Mouse (Mus musculus): ENCODE results near the gene Gm13271. TPM values are rescaled to one million over a fixed set of nuclear protein-coding genes. Genes with fewer than 3 reads are reported as not detected.
"Not testable (repeated sequence)": the region's sequence is repeated elsewhere in the genome, so short reads cannot be mapped to it uniquely, and the experiment has no call there.

Gene Gm13271
- not detected in 2 replicates for polyA plus RNA-seq (2015; fragmentation: Nextera tagmentation; extraction: Ambion mirVana)

DNA sequence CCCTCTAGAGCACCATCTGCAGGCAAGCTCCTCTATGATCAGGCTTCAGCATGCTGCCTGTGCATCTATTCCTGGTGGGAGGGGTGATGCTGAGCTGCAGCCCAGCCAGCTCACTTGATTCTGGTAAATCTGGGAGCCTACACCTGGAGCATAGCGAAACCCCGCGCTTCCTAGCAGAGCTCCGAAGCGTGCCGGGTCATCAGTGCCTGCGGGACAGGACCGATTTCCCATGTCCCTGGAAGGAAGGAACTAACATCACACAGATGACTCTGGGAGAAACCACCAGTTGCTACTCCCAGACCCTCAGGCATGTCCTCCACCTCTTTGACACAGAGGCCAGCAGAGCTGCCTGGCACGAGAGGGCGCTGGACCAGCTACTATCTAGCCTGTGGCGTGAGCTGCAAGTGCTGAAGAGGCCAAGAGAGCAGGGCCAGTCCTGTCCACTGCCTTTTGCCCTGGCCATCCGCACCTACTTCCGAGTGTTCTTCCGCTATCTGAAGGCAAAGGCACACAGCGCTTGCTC lies at the start of gene Gm13271:
Gene Gm13271 (plus strand): TSS at position 51 of the 523 bp plus-strand sequence.
- H3K9ac ChIP-seq (replicated peaks; ENCODE audit: low read depth, low read length); H3K4me2 ChIP-seq (ENCODE audit: low read length); H3K4me1 ChIP-seq (replicated peaks; ENCODE audit: control insufficient read depth, insufficient read depth, low read length); H3K4me3 ChIP-seq (replicated peaks; ENCODE audit: low read length); H3K9me3 ChIP-seq (ENCODE audit: control insufficient read depth, low read length); ATAC-seq; H3K27me3 ChIP-seq (replicated peaks; ENCODE audit: control insufficient read depth, insufficient read depth, low read length); H3K27ac ChIP-seq (ENCODE audit: low read length); H3K36me3 ChIP-seq (ENCODE audit: control insufficient read depth, insufficient read depth): not testable (repeated sequence)
- WGBS, result 80% methylated on average over 14 of the region's 15 CpGs

DNA sequence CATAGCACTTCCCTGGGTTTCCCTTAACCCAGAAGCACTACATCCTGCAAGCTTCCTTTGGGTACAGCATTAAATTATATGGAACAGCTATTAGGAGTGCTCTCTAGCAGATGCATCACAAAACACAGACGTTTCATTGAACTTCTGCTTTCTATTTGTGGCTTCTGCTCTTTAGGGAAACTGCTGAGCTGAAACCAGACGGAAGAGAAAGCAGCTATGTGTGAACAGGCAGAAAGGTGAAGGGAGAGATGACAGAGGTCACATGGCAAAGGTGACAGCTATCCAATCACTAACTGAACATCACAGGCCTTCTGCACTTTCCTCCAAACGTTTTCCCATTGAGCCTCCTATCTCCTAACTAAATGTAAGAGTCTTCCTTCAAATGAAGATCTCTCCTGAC lies 48.7 kb upstream of the Gm13271 start:
- no peak overlapping the region for H3K4me3 ChIP-seq (replicated peaks; ENCODE audit: low read length)
- no peak overlapping the region for H3K4me2 ChIP-seq (ENCODE audit: low read length)
- 50% methylated on average over 3 of the region's 3 CpGs for WGBS
- H3K27ac ChIP-seq (ENCODE audit: low read length), result no peak overlapping the region
- H3K9me3 ChIP-seq (ENCODE audit: control insufficient read depth, low read length), result no peaks in the 10 kb centered on the region
- H3K9ac ChIP-seq (replicated peaks; ENCODE audit: low read depth, low read length), result no peak overlapping the region
- H3K36me3 ChIP-seq (ENCODE audit: control insufficient read depth, insufficient read depth), result no peaks in the 10 kb centered on the region
- no peak for ATAC-seq
- no peaks in the 10 kb centered on the region for H3K27me3 ChIP-seq (replicated peaks; ENCODE audit: control insufficient read depth, insufficient read depth, low read length)
- H3K4me1 ChIP-seq (replicated peaks; ENCODE audit: control insufficient read depth, insufficient read depth, low read length), result no peaks in the 10 kb centered on the region

DNA sequence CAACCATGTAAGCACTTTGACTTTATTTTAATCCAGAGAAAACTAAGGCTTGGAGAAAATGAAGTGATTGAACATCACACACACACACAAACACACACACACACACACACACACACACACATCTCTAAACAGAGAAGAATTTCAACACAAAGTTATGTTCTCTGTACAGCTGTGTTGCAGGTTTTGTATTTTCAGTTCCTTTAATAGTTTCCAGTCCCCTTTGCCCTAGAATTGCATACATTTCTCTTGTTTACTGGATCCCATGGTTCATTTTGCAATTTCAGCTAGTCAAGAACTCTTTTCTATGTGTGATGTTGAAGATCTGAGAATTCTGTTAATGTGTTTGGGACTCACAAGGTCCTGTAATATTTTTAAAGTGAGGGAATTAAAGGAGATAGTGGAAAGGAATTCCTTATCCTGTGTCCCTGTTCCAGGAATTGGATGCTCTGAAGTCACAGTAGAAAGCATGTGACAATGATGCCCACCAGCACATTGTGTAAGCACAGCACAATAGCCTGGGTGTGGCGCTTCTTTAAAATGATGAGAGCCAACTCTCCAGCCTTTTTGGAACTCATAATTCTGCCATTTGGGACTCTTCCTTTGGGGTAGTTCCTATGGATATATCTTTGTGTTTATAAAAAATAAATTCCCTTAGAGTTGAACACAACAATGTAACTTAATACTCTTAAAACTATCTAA lies 47.4 kb upstream of the Gm13271 start:
- WGBS, result 88% methylated on average over 1 of the region's 1 CpGs
- H3K27me3 ChIP-seq (replicated peaks; ENCODE audit: control insufficient read depth, insufficient read depth, low read length), result no peaks in the 10 kb centered on the region
- no peaks in the 10 kb centered on the region for H3K9me3 ChIP-seq (ENCODE audit: control insufficient read depth, low read length)
- no peaks in the 10 kb centered on the region for H3K4me1 ChIP-seq (replicated peaks; ENCODE audit: control insufficient read depth, insufficient read depth, low read length)
- H3K36me3 ChIP-seq (ENCODE audit: control insufficient read depth, insufficient read depth), result no peaks in the 10 kb centered on the region
- H3K9ac ChIP-seq (replicated peaks; ENCODE audit: low read depth, low read length), result no peak overlapping the region
- no peak for ATAC-seq
- no peak overlapping the region for H3K27ac ChIP-seq (ENCODE audit: low read length)
- no peak overlapping the region for H3K4me3 ChIP-seq (replicated peaks; ENCODE audit: low read length)
- no peak overlapping the region for H3K4me2 ChIP-seq (ENCODE audit: low read length)

DNA sequence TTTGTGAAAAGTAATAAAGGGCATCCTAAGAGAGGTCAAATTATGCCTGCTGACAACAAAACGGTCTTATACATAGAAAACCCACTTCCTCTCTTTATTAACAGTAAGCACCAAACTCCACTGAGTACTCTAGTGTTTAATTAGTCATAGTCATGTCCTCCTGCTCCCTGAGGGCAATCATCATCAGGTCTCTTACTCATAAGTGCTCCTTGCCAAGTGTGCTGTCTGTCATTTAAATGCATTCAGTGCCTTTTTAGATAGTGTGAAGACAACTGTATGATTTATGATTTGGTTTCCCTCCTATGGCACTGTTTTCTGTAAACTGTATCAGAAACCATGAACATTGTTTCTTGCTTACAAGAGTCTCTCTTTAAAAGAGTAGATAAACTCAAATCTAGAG lies 40.4 kb upstream of the Gm13271 start:
- peaks cover 15% of the 10 kb centered on the region for H3K36me3 ChIP-seq (ENCODE audit: control insufficient read depth, insufficient read depth)

DNA sequence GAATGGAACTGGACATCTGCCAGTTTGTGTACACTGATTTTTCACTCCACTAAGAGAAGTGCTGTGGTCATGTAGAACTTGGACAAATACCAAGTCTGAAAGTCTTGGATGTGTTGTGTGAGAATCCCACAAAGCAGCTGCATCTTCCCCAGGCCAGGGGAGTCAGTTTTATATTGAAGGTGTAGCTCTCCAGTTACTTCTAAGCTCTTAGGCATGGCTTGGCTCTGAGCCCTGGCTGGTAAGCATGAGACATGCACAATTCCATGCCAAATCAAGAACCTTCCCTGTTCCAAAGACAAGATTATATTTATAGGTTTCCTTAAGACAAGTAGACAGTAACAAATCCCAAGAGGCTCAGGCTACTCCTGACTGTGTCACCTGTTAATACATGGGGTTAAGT lies 39.6 kb upstream of the Gm13271 start:
- Histone ChIP-seq H3K4me3 (replicated peaks; ENCODE audit: low read length) (no peak overlapping the region), H3K27me3 (replicated peaks; ENCODE audit: control insufficient read depth, insufficient read depth, low read length) (no peaks in the 10 kb centered on the region), H3K27ac (ENCODE audit: low read length) (no peak overlapping the region), H3K4me2 (ENCODE audit: low read length) (no peak overlapping the region), H3K36me3 (ENCODE audit: control insufficient read depth, insufficient read depth) (peaks cover 15% of the 10 kb centered on the region), H3K9me3 (ENCODE audit: control insufficient read depth, low read length) (no peaks in the 10 kb centered on the region), H3K4me1 (replicated peaks; ENCODE audit: control insufficient read depth, insufficient read depth, low read length) (peaks cover 15% of the 10 kb centered on the region), H3K9ac (replicated peaks; ENCODE audit: low read depth, low read length) (no peak overlapping the region)
- ATAC-seq, result no peak

More for the DNA sequence above, 40.4 kb upstream of the Gm13271 start:
- no peak overlapping the region for H3K4me3 ChIP-seq (replicated peaks; ENCODE audit: low read length)
- no peak for ATAC-seq
- 86% methylated on average over 1 of the region's 1 CpGs for WGBS
- no peaks in the 10 kb centered on the region for H3K27me3 ChIP-seq (replicated peaks; ENCODE audit: control insufficient read depth, insufficient read depth, low read length)
- peaks cover 12% of the 10 kb centered on the region for H3K4me1 ChIP-seq (replicated peaks; ENCODE audit: control insufficient read depth, insufficient read depth, low read length)
- no peaks in the 10 kb centered on the region for H3K9me3 ChIP-seq (ENCODE audit: control insufficient read depth, low read length)
- no peak overlapping the region for H3K4me2 ChIP-seq (ENCODE audit: low read length)
- no peak overlapping the region for H3K27ac ChIP-seq (ENCODE audit: low read length)
- no peak overlapping the region for H3K9ac ChIP-seq (replicated peaks; ENCODE audit: low read depth, low read length)

- ATAC-seq, result no peak
- no peak overlapping the region for H3K9ac ChIP-seq (replicated peaks; ENCODE audit: low read depth, low read length)
Measured at GRCm38 (mm10) chr4:88718715-88719114, 36.0 kb upstream of the Gm13271 start.

DNA sequence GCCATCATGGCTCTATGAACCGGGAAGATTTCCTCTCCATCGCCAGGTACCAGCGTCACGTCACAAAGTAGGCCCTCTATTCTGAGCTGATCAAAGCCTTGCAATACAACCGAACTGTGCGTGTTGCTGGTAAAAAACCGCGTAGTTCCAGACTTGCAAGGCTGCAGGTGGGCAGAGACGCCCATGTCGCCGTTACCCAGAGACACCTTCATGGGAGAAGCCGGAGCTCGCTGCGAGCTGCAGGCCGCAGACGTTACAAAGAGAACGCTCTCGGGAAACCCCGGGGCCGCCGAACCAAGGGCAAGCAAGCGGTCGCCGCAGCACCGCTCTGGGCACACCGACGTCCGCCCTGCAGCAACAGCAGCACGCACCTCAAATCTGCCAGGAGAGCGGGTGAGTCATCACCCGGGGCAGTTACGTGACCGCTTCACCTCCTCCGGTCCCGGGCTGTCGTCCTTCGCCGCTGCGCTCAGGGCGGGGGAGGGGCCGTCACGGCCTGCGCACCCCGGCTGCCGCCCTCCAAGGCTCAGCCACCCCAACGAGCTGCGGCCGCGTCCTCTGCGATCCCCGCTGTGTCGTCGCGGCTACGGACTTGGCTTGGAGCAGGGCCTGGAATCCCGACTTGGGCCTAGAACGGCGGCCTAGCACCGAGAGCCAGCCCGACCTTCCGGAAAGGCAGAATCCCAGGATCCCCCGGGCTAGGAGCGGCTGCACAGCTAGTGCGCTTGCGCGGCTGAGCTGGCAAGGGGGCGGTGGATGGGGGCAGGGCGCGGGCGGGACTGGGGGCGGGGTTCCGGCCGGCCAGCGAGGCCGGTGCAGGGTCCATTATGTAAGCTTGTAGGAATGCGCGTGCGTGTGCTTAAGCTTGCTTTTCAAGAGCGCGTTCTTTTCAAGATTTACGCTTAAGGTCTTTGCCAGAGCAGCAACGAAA lies 32.6 kb upstream of the Gm13271 start, which contains the start of the genes Gm26566 and Klhl9:
Gene Gm26566 (plus strand): TSS at position 15 of the 931 bp plus-strand sequence.
Gene Klhl9 (minus strand): TSS at position 675 of the 931 bp plus-strand sequence.
- under 1% methylated on average over 80 of the region's 82 CpGs for WGBS
- peak within 1 kb of the TSS; percentile 97 for H3K4me2 ChIP-seq (ENCODE audit: low read length)
- peak within 1 kb of the TSS; percentile 98 for H3K9ac ChIP-seq (replicated peaks; ENCODE audit: low read depth, low read length)
- H3K27ac ChIP-seq (ENCODE audit: low read length), result peak within 1 kb of the TSS; percentile 96
- ATAC-seq, result peak; percentile 95
- H3K4me3 ChIP-seq (replicated peaks; ENCODE audit: low read length), result peak within 1 kb of the TSS; percentile 83
- H3K4me1 ChIP-seq (replicated peaks; ENCODE audit: control insufficient read depth, insufficient read depth, low read length), result peaks cover 26% of the 10 kb centered on the region
- peaks cover 2% of the 10 kb centered on the region for H3K36me3 ChIP-seq (ENCODE audit: control insufficient read depth, insufficient read depth)
- no peaks in the 10 kb centered on the region for H3K27me3 ChIP-seq (replicated peaks; ENCODE audit: control insufficient read depth, insufficient read depth, low read length)
- H3K9me3 ChIP-seq (ENCODE audit: control insufficient read depth, low read length), result no peaks in the 10 kb centered on the region

More at GRCm38 (mm10) chr4:88718715-88719114, 36.0 kb upstream of the Gm13271 start:
- H3K4me2 ChIP-seq (ENCODE audit: low read length), result peak overlapping the region; percentile 55
- WGBS, result 56% methylated on average over 1 of the region's 1 CpGs
- H3K36me3 ChIP-seq (ENCODE audit: control insufficient read depth, insufficient read depth), result peaks cover 17% of the 10 kb centered on the region
- no peak overlapping the region for H3K27ac ChIP-seq (ENCODE audit: low read length)
- no peaks in the 10 kb centered on the region for H3K9me3 ChIP-seq (ENCODE audit: control insufficient read depth, low read length)
- no peaks in the 10 kb centered on the region for H3K27me3 ChIP-seq (replicated peaks; ENCODE audit: control insufficient read depth, insufficient read depth, low read length)
- peaks cover 28% of the 10 kb centered on the region for H3K4me1 ChIP-seq (replicated peaks; ENCODE audit: control insufficient read depth, insufficient read depth, low read length)
- peak overlapping the region; percentile 29 for H3K4me3 ChIP-seq (replicated peaks; ENCODE audit: low read length)

DNA sequence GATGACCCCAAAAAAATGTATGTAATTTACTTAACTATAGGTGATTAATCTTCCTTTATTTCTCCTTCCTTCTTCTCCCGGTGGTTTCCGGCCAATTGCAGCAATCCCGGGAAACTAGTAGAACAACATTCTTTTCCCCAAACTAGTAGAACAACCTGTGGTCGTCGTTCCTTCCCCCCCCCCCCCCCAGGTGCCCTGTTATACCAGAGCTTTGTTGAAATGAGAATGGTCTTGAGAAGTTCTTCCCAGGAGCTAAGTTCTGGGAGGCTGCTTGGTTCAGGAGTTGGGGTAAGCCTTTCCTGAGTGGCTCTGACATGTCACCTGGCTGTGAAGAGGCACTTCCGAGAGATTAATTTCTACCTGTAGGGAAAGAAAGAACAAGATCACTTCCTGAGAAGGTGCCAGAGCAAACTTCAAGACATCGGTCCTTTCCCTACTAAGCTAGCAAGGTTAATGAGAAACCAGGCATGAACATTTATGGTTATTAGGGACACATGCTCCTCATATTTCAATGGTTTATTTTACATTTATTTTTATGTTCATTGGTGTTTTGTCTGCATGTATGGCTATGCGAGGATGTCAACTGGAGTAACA lies 31.1 kb upstream of the Gm13271 start:
- Histone ChIP-seq H3K4me2 (ENCODE audit: low read length) (no peak overlapping the region), H3K9me3 (ENCODE audit: control insufficient read depth, low read length) (no peaks in the 10 kb centered on the region), H3K27me3 (replicated peaks; ENCODE audit: control insufficient read depth, insufficient read depth, low read length) (no peaks in the 10 kb centered on the region), H3K4me3 (replicated peaks; ENCODE audit: low read length) (no peak overlapping the region), H3K36me3 (ENCODE audit: control insufficient read depth, insufficient read depth) (peaks cover 2% of the 10 kb centered on the region), H3K27ac (ENCODE audit: low read length) (no peak overlapping the region), H3K9ac (replicated peaks; ENCODE audit: low read depth, low read length) (no peak overlapping the region), H3K4me1 (replicated peaks; ENCODE audit: control insufficient read depth, insufficient read depth, low read length) (peaks cover 20% of the 10 kb centered on the region)
- ATAC-seq, result no peak
- WGBS, result 70% methylated on average over 8 of the region's 8 CpGs

DNA sequence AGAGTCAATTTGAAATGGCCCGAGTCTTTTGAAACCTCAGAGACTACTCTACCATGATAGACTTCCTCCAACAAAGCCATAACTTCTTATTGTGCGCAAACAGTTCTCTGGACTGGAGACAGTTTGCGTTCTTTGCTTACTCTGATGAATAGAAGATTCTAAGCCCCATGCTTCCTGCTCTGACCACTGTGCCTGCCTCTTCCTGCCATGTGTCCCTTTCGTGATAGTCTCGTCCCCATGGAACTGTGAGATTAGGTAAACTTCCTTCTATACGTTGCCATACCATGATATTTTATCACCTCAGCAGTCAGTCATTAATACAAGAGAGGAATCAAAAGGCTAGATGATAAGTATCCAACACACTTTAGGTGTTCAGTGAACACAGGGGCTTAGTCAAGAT lies 27.9 kb upstream of the Gm13271 start:
- Histone ChIP-seq H3K4me3 (replicated peaks; ENCODE audit: low read length) (no peak overlapping the region), H3K27ac (ENCODE audit: low read length) (no peak overlapping the region), H3K9me3 (ENCODE audit: control insufficient read depth, low read length) (no peaks in the 10 kb centered on the region), H3K4me2 (ENCODE audit: low read length) (no peak overlapping the region), H3K4me1 (replicated peaks; ENCODE audit: control insufficient read depth, insufficient read depth, low read length) (no peaks in the 10 kb centered on the region), H3K9ac (replicated peaks; ENCODE audit: low read depth, low read length) (no peak overlapping the region), H3K27me3 (replicated peaks; ENCODE audit: control insufficient read depth, insufficient read depth, low read length) (no peaks in the 10 kb centered on the region), H3K36me3 (ENCODE audit: control insufficient read depth, insufficient read depth) (no peaks in the 10 kb centered on the region)
- WGBS, result 91% methylated on average over 6 of the region's 6 CpGs
- ATAC-seq, result no peak

All from forebrain, embryonic 16.5 days (tissue).